Mouse (Mus musculus) mouse trophoblast stem cell (cell line): ENCODE results near the gene Inhbc.
"Not testable (repeated sequence)": the region's sequence is repeated elsewhere in the genome, so short reads cannot be mapped to it uniquely, and the experiment has no call there.

Experiments
- in situ Hi-C, 2 experiments: fragments of 300-500 bp; cut with MseI, MboI; formaldehyde crosslinking; loops; 2 replicates in 1 of 2; 3 replicates in 1 of 2; pipeline ENCODE4 v1.15.1; 2025

Inhbc gene

GRCm38 (mm10) chr10:127326828-127327227 is 43.4 kb downstream of the Inhbc start:
- in situ Hi-C loops, result no loop called here

- in situ Hi-C loops, result no loop called here
Measured at GRCm38 (mm10) chr10:127326017-127326801, 44.0 kb downstream of the Inhbc start.

- in situ Hi-C loops, result no loop called here
Measured at GRCm38 (mm10) chr10:127325454-127326016, 44.7 kb downstream of the Inhbc start.

- in situ Hi-C loops, result no loop called here
Measured at GRCm38 (mm10) chr10:127324495-127324894, 45.7 kb downstream of the Inhbc start.

- in situ Hi-C loops, result no loop called here
Measured at GRCm38 (mm10) chr10:127323131-127323855, 46.9 kb downstream of the Inhbc start.

- in situ Hi-C loops, result no loop called here
Measured at GRCm38 (mm10) chr10:127322669-127323068, 47.6 kb downstream of the Inhbc start.

GRCm38 (mm10) chr10:127322178-127322577 is 48.1 kb downstream of the Inhbc start:
- in situ Hi-C loops, result no loop called here

- in situ Hi-C loops, result no loop called here
Measured at GRCm38 (mm10) chr10:127321621-127322020, 48.6 kb downstream of the Inhbc start, which contains the start of gene Arhgap9. Arhgap9 (plus strand) TSS chr10:127321964.

- in situ Hi-C loops, result loop anchor here in 1 of 2 experiments (5.0 kb wide), 1 partner anchor 1302 kb away; no protein-coding TSS in a partner anchor
Measured at GRCm38 (mm10) chr10:127319969-127320368, 50.3 kb downstream of the Inhbc start.

GRCm38 (mm10) chr10:127318009-127318408 is 52.2 kb downstream of the Inhbc start:
- in situ Hi-C loops, result loop anchor here in 1 of 2 experiments (5.0 kb wide), 1 partner anchor 1304 kb away; no protein-coding TSS in a partner anchor

GRCm38 (mm10) chr10:127317277-127317676 is 53.0 kb downstream of the Inhbc start:
- in situ Hi-C loops, result loop anchor here in 1 of 2 experiments (5.0 kb wide), 1 partner anchor 1305 kb away; no protein-coding TSS in a partner anchor

- in situ Hi-C loops, result loop anchor here in 1 of 2 experiments (5.0 kb wide), 1 partner anchor 1307 kb away; no protein-coding TSS in a partner anchor
Measured at GRCm38 (mm10) chr10:127314950-127315349, 55.3 kb downstream of the Inhbc start.

- in situ Hi-C loops, result not testable (repeated sequence)
Measured at GRCm38 (mm10) chr10:127313516-127313915, 56.7 kb downstream of the Inhbc start.

- in situ Hi-C loops, result no loop called here
Measured at GRCm38 (mm10) chr10:127312858-127313257, 57.4 kb downstream of the Inhbc start.

GRCm38 (mm10) chr10:127312356-127312676 is 57.9 kb downstream of the Inhbc start:
- in situ Hi-C loops, result no loop called here

GRCm38 (mm10) chr10:127311476-127312355 is 58.5 kb downstream of the Inhbc start, which contains the start of gene Mars:
Mars (minus strand) TSS chr10:127311786.
- in situ Hi-C loops, result no loop called here

- in situ Hi-C loops, result no loop called here
Measured at GRCm38 (mm10) chr10:127310523-127311475, 59.4 kb downstream of the Inhbc start.

- in situ Hi-C loops, result not testable (repeated sequence)
Measured at GRCm38 (mm10) chr10:127309167-127309566, 61.1 kb downstream of the Inhbc start.
